Comparison of ENCODE assay signal across 8 mouse cellular contexts in genomic region chr4:132949882-132950532, GRCm38 (mm10). TPM values are rescaled to one million over a fixed set of nuclear protein-coding genes. Genes with fewer than 3 reads are reported as not detected.
DNase-seq lines count a peak whose midpoint lies in the region; ATAC-seq and TF ChIP-seq lines count a peak whose summit lies in the region.

No protein-coding gene starts in this region.

- H3K4me2 ChIP-seq in heart, embryonic 13.5 days, result peak overlapping the region; percentile 63
- 0 out of 2 replicates have a peak overlapping the region, but pooled peaks have one; percentile 5 for H3K4me2 ChIP-seq in forebrain, postnatal 0 days (ENCODE audit: low read depth)
- peak overlapping the region; percentile 35 for H3K4me2 ChIP-seq in midbrain, embryonic 13.5 days (replicated peaks)

- no peaks in the 10 kb centered on the region for H3K36me3 ChIP-seq in heart, embryonic 13.5 days
- no peaks in the 10 kb centered on the region for H3K36me3 ChIP-seq in ES-E14 (ENCODE audit: control insufficient read depth, insufficient read depth, low read length, poor library complexity, severe bottlenecking)
- H3K36me3 ChIP-seq in forebrain, postnatal 0 days (ENCODE audit: insufficient read depth), result no peaks in the 10 kb centered on the region
- no peaks in the 10 kb centered on the region for H3K36me3 ChIP-seq in midbrain, embryonic 13.5 days

- no peaks in the 10 kb centered on the region for H3K9me3 ChIP-seq in heart, embryonic 13.5 days
- H3K9me3 ChIP-seq in ES-E14 (ENCODE audit: control insufficient read depth, insufficient read depth, low read depth, low read length), result no peaks in the 10 kb centered on the region
- no peaks in the 10 kb centered on the region for H3K9me3 ChIP-seq in forebrain, postnatal 0 days (ENCODE audit: low read length)
- H3K9me3 ChIP-seq in midbrain, embryonic 13.5 days, result no peaks in the 10 kb centered on the region

- 25% methylated on average over 24 of the region's 24 CpGs for WGBS in heart, embryonic 13.5 days
- 27% methylated on average over 24 of the region's 24 CpGs for WGBS in forebrain, postnatal 0 days
- 20% methylated on average over 24 of the region's 24 CpGs for WGBS in midbrain, embryonic 13.5 days
- WGBS in cerebellum, adult 2 months, result 61% methylated on average over 24 of the region's 24 CpGs

- 0 out of 2 replicates have a peak overlapping the region, but pooled peaks have one; percentile 15 for H3K27ac ChIP-seq in heart, embryonic 13.5 days (replicated peaks)
- no peak overlapping the region for H3K27ac ChIP-seq in ES-E14 (ENCODE audit: insufficient read depth, low read depth, low read length, poor library complexity, severe bottlenecking)
- H3K27ac ChIP-seq in forebrain, postnatal 0 days (ENCODE audit: low read depth, low read length), result no peak overlapping the region
- no peak overlapping the region for H3K27ac ChIP-seq in midbrain, embryonic 13.5 days
- no peak overlapping the region for H3K27ac ChIP-seq in cerebellum, adult 2 months (ENCODE audit: insufficient read depth, low read length)

- H3K9ac ChIP-seq in heart, embryonic 13.5 days, result peak overlapping the region; percentile 68
- no peak overlapping the region for H3K9ac ChIP-seq in ES-E14 (ENCODE audit: insufficient read depth, low read depth, low read length, poor library complexity, severe bottlenecking)
- H3K9ac ChIP-seq in forebrain, postnatal 0 days, result no peak overlapping the region
- H3K9ac ChIP-seq in midbrain, embryonic 13.5 days (replicated peaks), result no peak overlapping the region

- no peaks in the 10 kb centered on the region for H3K27me3 ChIP-seq in heart, embryonic 13.5 days (replicated peaks)
- no peaks in the 10 kb centered on the region for H3K27me3 ChIP-seq in forebrain, postnatal 0 days (ENCODE audit: insufficient read depth, low read length)
- H3K27me3 ChIP-seq in midbrain, embryonic 13.5 days, result no peaks in the 10 kb centered on the region
- no peaks in the 10 kb centered on the region for H3K27me3 ChIP-seq in cerebellum, adult 2 months (ENCODE audit: control insufficient read depth, insufficient read depth, low read length)

- in situ Hi-C loops in ES-E14 (cut with MboI; ENCODE audit: low sequenced_read_pairs in 2 of 2, unreplicated experiment in 2 of 2), result loop anchor here (5.0 to 10.0 kb wide), 2 partner anchors 42 to 55 kb away; no protein-coding TSS in a partner anchor

- TF ChIP-seq POLR2A in cerebellum, adult 2 months (IDR thresholded peaks at IDR 0.05; ENCODE audit: borderline replicate concordance, insufficient read depth, low read length), result no peak

- peak overlapping the region; percentile 37 for H3K4me3 ChIP-seq in heart, embryonic 13.5 days
- peak overlapping the region; percentile 9 to 37; a peak in 1 of 4 replicates for H3K4me3 ChIP-seq in ES-E14 (ENCODE audit: insufficient read depth in 1 of 2, low read depth in 1 of 2, low read length in 2 of 2, poor library complexity in 1 of 2, severe bottlenecking in 1 of 2)
- H3K4me3 ChIP-seq in forebrain, postnatal 0 days (ENCODE audit: low read depth, low read length), result no peak overlapping the region
- no peak overlapping the region for H3K4me3 ChIP-seq in midbrain, embryonic 13.5 days (replicated peaks)
- H3K4me3 ChIP-seq in cerebellum, adult 2 months (replicated peaks; ENCODE audit: insufficient read depth, low read depth, low read length), result no peak overlapping the region

- H3K4me1 ChIP-seq in heart, embryonic 13.5 days, result peaks cover 54% of the 10 kb centered on the region
- H3K4me1 ChIP-seq in ES-E14 (ENCODE audit: control insufficient read depth in 2 of 2, insufficient read depth in 2 of 2, low read length in 2 of 2, poor library complexity in 1 of 2), result peaks cover 15% of the 10 kb centered on the region in 2 experiments; a peak in 3 of 4 replicates
- peaks cover 5% of the 10 kb centered on the region; the same call in 1 of the 2 replicates for H3K4me1 ChIP-seq in forebrain, postnatal 0 days (ENCODE audit: insufficient read depth)
- peaks cover 22% of the 10 kb centered on the region for H3K4me1 ChIP-seq in midbrain, embryonic 13.5 days (replicated peaks)
- H3K4me1 ChIP-seq in cerebellum, adult 2 months (ENCODE audit: control insufficient read depth, insufficient read depth, low read length), result peaks cover 21% of the 10 kb centered on the region

- no peak for TF ChIP-seq CTCF in forebrain, postnatal 0 days (IDR thresholded peaks at IDR 0.05; ENCODE audit: low read depth)
- no peak for TF ChIP-seq CTCF in cerebellum, adult 2 months (IDR thresholded peaks at IDR 0.05; ENCODE audit: borderline replicate concordance, insufficient read depth, low read depth, low read length)

- no peak for DNase-seq in heart, postnatal 25 days (ENCODE audit: low spot score)
- no peak for DNase-seq in ES-E14 (ENCODE audit: low read depth, low spot score)
- no peak for DNase-seq in forebrain, postnatal 0 days
- no peak for DNase-seq in testis, postnatal 14 days (ENCODE audit: low spot score)
- DNase-seq in ovary, postnatal 10 days (ENCODE audit: low spot score), result no peak
- DNase-seq in cerebellum, adult 2 months, result no peak

- intact Hi-C loops in heart, postnatal 25 days (cut with DNase I), result loop anchor here (5.0 to 10.0 kb wide), 3 partner anchors 107 to 347 kb away; partner anchors contain the start of genes Cd164l2 and Gpr3

- no peak for ATAC-seq in heart, embryonic 13.5 days (ENCODE audit: extremely low read depth, insufficient number of reproducible peaks, low FRiP score, low TSS enrichment)
- no peak for ATAC-seq in forebrain, postnatal 0 days
- ATAC-seq in midbrain, embryonic 13.5 days, result no peak

TF ChIP-seq in ES-E14, 5 proteins besides CTCF, POLR2A, EP300 and RAD21:
- TF ChIP-seq ZNF384 (IDR thresholded peaks at IDR 0.05; ENCODE audit: low read depth, low read length) (no peak), MAFK (IDR thresholded peaks at IDR 0.05; ENCODE audit: insufficient read depth, low read depth, low read length) (no peak), CHD2 (IDR thresholded peaks at IDR 0.05; ENCODE audit: low read depth, low read length) (no peak), HCFC1 (IDR thresholded peaks at IDR 0.05; ENCODE audit: borderline replicate concordance, insufficient read depth, low read length) (no peak)

RNA-seq across cellular contexts. Expression of gene Fgr, which starts 23.9 kb away (rescaled TPM):
- polyA plus RNA-seq in heart, embryonic 13.5 days (2015; fragmentation: Nextera tagmentation; extraction: Ambion mirVana), result 0.21 and 0.23 TPM in 2 replicates
- total RNA-seq in heart, postnatal 25 days (2021), result under 1 TPM; 0.26 to 0.39 TPM
- 1.3 and 1.8 TPM in 2 replicates for total RNA-seq in ES-E14 (2012; rRNA removed)
- not detected in 2 replicates for total RNA-seq in forebrain, postnatal 0 days (2014; rRNA removed)
- 0.06 TPM in 2 replicates for polyA plus RNA-seq in forebrain, postnatal 0 days (2015; fragmentation: Nextera tagmentation; extraction: Ambion mirVana)
- 0.12 TPM in 1 of 2 replicates, not detected in the other for polyA plus RNA-seq in midbrain, embryonic 13.5 days (2015; fragmentation: Nextera tagmentation; extraction: Ambion mirVana)
- 0.32 and 0.38 TPM in 2 replicates for polyA plus RNA-seq in cerebellum, adult 2 months (2012; rRNA removed)

RNA-seq across cellular contexts. Expression of gene Fam76a, which starts 27.6 kb away (rescaled TPM):
- 34.8 and 35.6 TPM in 2 replicates for polyA plus RNA-seq in heart, embryonic 13.5 days (2015; fragmentation: Nextera tagmentation; extraction: Ambion mirVana)
- total RNA-seq in heart, postnatal 25 days (2021), result 10 to 100 TPM; 32.0 to 42.2 TPM
- 12.5 and 14.9 TPM in 2 replicates for total RNA-seq in ES-E14 (2012; rRNA removed)
- 27.9 and 29.8 TPM in 2 replicates for total RNA-seq in forebrain, postnatal 0 days (2014; rRNA removed)
- 28.0 and 41.0 TPM in 2 replicates for polyA plus RNA-seq in forebrain, postnatal 0 days (2015; fragmentation: Nextera tagmentation; extraction: Ambion mirVana)
- 39.1 and 45.1 TPM in 2 replicates for polyA plus RNA-seq in midbrain, embryonic 13.5 days (2015; fragmentation: Nextera tagmentation; extraction: Ambion mirVana)
- 30.0 and 30.5 TPM in 2 replicates for polyA plus RNA-seq in cerebellum, adult 2 months (2012; rRNA removed)

Comparison
In these comparisons a context has a peak if more than half of its experiments do, and no peak if none do; other contexts are left out.
1. H3K4me2 ChIP-seq: peak in every context shown above with its lines; median percentile 63 in heart, embryonic 13.5 days; 35 in midbrain, embryonic 13.5 days; 5 in forebrain, postnatal 0 days.
2. H3K4me3 ChIP-seq: peak in heart, embryonic 13.5 days (single experiment) and ES-E14 (2 of 2); none in forebrain, postnatal 0 days (single experiment), midbrain, embryonic 13.5 days (single experiment) and cerebellum, adult 2 months (single experiment).